Mouse (Mus musculus): ENCODE results near the gene Scgb1b30.

DNA sequence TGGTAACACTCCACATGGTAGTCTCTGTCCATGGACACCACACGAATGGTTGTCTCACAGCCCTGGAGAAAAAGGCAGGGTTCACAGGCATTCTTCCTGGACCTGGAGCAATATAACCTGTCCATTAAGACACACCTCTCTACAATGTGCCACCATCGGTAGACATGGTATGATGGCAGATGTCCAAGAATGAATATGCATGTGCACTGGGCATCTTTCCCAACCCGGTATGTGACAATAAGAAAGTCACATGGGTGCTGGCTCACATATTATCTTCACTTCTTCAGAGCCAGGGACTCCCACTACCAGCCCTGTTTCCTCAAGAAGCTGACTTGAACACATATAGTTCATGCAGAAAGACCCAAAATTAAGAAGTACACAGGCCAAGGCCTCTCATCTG lies 21.4 kb downstream of the Scgb1b30 start:
- TF ChIP-seq CTCF (conservative IDR thresholded peaks at IDR 0.05; ENCODE audit: low read length) (no peak), NANOG (IDR thresholded peaks at IDR 0.05; ENCODE audit: borderline replicate concordance, low read length) (no peak), POU5F1 (IDR thresholded peaks at IDR 0.05; ENCODE audit: borderline replicate concordance, low read length) (no peak)
